Mouse (Mus musculus) granulocyte monocyte progenitor cell, adult 5-6 weeks (primary cell): Measurements from ENCODE around the gene Taar8b. TPM values are rescaled to one million over a fixed set of nuclear protein-coding genes. Genes with fewer than 3 reads are reported as not detected.
"Not testable (repeated sequence)": the region's sequence is repeated elsewhere in the genome, so short reads cannot be mapped to it uniquely, and the experiment has no call there.

Experiments
- ATAC-seq: replicated peaks from 2 replicates; pipeline ENCODE4 v1.8.0; 2016; ENCODE audit warnings: mild to moderate bottlenecking, moderate TSS enrichment, inconsistent platforms; ENCODE audit not compliant: poor library complexity, severe bottlenecking
- total RNA-seq, 2 experiments: library from RNA; stranded (forward) in 1 of 2; stranded (reverse) in 1 of 2; fragments of 200-712, 200-1000 nt in 1 of 2; fragments of >200 nt in 1 of 2; fragmentation: Nextera tagmentation in 1 of 2; gene quantifications; 2 replicates each; pipeline ENCODE4 v1.2.3; 2014 to 2017

Taar8b gene
- total RNA-seq (2014; fragmentation: Nextera tagmentation): not detected in 2 replicates
- total RNA-seq (2017): not detected in 2 replicates

DNA sequence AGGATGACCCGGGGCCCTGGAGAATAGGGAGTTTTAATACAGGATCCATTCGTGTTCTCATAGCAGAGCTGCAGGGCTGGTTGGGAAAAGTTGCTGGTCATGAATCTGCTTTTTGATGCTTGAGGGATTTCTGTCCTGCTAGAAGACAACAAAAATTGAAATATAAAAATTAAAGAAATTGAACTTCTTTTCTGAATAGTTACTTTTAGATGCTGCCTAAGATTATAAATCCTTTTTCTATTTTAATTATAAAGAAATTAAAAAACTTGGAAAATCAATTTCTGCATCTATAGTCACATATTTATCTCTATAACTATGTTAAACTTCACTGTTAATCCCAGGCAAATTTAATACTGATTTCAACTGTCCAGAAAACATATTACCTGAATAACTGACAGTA, at the start of gene Taar8b:
Gene Taar8b (minus strand): TSS at position 101 of the 400 bp plus-strand sequence.
- no peak for ATAC-seq

GRCm38 (mm10) chr10:24138623-24139261, 46.6 kb upstream of the Taar8b start:
- no peak for ATAC-seq

DNA sequence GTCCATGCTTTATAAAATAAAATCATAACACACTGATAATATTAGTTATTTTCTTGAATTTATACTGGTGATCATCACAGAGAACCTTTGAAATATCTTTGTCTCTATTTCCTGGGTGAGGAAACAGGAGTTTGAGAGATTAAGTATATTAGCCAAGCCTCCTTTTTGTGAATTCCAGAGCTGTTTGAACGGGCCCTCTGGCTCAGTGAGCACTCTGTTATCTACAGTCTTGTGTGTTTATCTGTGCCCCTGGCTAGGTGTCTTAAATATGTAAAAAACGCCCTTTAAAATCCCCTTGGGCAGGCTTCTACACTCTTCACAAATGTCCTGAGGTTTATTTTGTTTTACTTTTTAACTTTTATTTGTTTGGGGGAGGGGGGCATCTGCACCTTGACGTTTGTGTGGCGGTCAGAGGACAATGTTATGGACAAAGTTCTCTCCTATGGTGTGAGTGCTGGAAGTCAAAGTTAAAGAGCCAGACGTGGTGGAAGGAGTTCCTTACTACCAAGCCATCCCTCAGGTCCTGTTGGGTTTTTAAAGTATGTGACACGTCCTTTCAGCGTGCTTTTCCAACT, 42.1 kb upstream of the Taar8b start:
- ATAC-seq: no peak

- ATAC-seq: peak; percentile 100
Measured at GRCm38 (mm10) chr10:24133132-24133531, 41.0 kb upstream of the Taar8b start.

DNA sequence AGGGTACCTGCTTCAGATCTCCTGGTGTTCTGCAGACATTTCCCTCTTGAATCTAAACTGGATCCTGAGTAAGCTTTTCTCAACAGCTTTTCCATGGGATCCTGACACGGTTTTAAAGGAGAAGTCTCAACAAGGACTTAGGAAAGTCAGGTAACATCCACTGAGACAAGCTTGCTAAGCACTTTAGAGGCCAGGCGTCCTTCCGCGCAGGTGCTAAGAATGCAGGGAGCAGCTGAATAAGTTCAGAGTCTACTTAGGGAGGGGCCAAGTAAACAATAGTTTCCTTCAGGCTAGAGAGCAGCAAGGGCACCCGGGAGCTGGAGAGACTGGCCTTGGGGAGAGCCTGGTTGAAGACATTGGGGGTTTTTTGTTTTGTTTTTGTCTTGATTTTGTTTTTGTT, 40.2 kb upstream of the Taar8b start:
- ATAC-seq: no peak

GRCm38 (mm10) chr10:24131451-24132262, 39.6 kb upstream of the Taar8b start:
- peak; percentile 71 for ATAC-seq

DNA sequence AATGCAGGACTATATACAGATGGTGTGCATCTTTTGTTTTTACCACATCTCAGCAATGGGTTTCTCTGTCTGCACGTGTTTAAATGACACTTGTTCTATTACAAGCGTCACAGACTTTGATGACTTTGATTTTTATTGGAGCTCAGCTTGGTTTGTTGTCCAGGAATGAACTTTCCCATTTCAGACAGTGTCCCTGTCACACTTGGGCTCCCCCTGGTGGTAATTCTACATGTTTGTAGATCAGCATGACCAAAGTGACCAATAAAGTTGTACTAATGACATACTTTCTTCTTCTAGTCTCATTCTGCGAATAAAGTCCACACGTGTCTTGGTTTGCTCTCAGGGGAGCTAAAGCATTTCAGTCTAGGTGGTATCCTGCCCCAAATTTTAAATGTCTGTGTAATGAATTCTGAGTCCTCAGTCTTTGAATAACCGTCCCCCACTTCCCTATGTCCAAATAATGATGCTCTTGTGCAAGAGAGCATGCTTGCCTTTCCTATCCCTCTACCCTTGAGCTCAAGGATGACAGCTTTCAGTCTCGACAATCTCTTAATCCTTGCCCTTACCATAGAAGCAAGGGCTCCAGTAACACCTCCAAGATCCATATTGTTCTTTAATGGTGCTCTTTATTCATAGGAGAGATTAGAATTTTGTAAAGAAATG, 19.2 kb upstream of the Taar8b start:
- ATAC-seq: peak; percentile 81

GRCm38 (mm10) chr10:24109434-24109833, 17.3 kb upstream of the Taar8b start, which contains the start of gene Taar9:
Gene Taar9 (minus strand): TSS chr10:24109534.
- not testable (repeated sequence) for ATAC-seq

DNA sequence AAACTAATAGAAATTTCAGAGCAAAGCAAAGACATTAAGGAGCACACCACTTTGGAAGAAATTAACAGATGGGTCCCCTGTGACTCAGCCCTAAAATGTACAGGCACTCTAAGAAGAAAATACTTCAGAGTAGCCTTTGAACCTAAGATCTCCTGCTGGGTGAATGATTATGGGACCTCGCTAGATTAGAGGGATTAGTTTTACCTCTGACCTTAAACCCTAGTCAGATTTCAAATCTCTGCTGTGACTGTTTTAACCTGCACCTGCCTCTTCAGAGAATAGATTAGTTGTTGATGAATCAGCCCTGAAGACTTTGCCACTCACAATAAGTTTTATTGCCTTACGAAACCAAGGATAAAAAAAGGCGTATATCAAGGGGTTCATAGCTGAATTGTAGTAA, 16.1 kb upstream of the Taar8b start:
- no peak for ATAC-seq

DNA sequence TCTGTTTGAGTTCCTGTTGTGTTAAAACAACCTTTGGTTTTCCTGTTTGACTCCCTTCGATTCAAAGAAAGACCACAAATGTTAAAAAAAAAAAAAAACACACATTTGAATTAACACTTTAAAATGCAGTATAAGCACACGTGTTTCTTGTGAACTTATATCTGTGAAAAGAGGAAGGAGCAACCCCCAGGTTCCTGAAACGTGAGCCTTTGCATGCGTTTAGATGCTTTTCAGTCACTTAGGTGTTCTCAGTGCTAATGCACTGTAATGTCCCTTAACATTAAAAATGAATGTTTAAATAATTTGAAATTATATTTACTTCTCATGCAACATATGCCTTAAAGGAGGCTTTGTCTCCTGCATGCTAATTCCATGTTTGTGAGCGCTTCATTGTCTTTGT, 15.7 kb upstream of the Taar8b start:
- 0 out of 2 replicates have a peak, but pooled peaks have one; percentile 24 for ATAC-seq

DNA sequence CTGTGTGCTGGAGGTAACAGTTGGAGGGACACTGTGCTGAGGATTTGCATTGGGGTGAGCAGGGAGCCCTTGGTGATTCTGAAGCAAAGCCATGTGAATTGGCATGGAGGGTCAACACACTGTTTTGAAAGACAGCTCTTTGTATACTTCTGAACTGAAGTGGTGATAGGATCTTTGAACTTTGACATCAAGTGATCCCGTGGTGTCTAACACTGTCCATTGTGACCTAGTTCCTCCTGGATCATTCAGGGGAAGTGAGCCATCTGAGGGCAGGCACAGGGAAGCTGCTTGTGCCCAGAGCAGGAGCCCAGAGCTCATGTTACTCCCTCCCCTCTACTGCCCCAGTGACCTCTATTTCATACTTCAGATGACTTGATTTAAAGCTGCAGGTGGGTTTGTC, 11.2 kb upstream of the Taar8b start:
- not testable (repeated sequence) for ATAC-seq

- not testable (repeated sequence) for ATAC-seq
Measured at GRCm38 (mm10) chr10:24101812-24102211, 9.7 kb upstream of the Taar8b start, which contains the start of gene Taar8c. Gene Taar8c (minus strand): TSS chr10:24101912.

GRCm38 (mm10) chr10:24097010-24097409, 4.9 kb upstream of the Taar8b start:
- ATAC-seq: not testable (repeated sequence)

DNA sequence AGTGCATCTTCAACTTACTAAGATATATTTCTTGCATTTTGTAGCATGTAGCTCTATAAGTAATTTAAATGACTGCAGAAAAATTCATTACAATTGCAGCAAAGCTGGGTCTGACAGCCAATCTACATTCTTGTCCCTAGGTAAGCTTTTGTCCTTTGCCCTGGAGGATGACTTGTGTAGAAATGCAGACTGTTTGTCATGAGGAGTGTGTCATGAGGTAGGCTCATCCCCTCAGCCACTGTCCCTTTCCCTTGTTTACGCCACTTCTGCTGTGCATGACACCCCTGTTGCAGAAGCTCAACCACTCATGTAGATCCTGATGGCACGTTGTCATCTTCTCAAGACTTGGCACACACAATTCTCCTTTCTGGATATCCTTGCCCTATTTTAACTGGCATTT, 4.9 kb downstream of the Taar8b start:
- ATAC-seq: no peak

DNA sequence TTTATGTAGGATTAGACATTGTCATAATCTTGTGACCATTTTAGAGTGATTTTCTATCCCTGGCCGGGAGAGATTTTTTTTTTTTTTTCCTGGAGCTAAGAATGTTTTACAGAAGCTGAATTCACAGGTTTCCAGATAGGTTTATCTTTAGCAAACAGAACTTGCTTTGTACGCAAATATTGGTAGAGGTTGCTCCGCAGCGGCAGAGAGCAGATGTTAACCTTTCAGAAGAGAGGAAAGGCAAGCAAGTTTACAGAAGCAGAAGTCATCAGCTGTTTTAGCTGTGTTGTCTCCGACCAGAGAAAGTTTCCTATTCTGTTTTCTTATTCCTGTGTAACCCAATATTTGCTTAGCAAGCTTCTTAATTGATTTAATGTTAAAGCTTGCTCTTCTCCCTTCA, 5.5 kb downstream of the Taar8b start:
- ATAC-seq: no peak

DNA sequence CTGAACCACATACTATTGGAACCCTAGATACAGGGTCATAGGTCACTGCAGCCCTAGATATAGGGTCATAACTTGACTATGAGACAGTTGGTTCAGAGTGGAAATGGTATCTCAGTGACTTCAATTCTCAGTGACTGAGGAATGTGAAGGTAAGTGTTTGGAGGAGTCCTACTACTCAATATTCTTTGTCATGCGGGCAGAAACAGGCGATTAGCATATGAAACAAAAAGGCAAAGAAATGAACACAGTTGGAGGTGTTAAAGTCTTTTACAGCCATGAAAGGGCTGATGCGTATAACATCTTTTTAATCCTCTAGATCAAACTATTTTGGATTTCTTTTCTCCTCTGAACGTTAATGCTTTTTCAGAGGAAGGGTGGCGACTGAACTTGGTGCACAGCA, 6.2 kb downstream of the Taar8b start:
- ATAC-seq: no peak

DNA sequence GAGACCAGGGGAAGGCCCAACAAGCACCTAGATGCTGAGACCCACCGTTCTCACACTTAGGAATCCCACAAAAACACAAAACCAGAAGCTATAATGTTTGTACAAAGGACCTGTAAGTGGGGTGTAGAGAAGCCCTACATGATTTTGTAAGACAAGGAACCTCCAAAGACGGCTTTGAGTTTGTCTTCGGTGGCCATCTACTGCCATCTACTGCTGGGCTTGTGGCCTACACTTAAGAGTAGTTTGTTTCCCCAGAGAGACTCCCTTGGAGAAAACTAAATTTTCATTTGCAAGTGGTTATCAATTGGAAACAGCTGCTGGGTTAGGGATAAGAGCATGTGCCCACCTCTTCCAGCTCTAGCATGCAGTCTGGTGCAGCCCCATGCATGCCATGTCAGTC, 11.9 kb downstream of the Taar8b start:
- ATAC-seq: peak; percentile 65

DNA sequence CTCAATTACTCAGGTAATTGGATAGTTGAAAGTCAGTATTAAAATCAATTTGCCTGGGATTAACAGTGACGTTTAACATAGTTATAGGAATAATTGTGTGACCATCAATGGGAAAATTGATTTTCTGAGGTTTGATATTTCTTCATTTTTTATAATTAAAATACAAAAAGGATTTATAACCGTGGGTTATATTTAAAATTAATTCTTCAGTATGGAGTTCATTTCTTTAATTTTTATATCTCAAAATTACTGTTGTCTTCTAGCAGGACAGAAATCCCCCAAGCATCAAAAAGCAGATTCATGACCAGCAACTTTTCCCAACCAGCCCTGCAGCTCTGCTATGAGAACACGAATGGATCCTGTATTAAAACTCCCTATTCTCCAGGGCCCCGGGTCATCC, 15.9 kb downstream of the Taar8b start, which contains the start of gene Taar8a:
Gene Taar8a (plus strand): TSS at position 301 of the 400 bp plus-strand sequence.
- not testable (repeated sequence) for ATAC-seq

DNA sequence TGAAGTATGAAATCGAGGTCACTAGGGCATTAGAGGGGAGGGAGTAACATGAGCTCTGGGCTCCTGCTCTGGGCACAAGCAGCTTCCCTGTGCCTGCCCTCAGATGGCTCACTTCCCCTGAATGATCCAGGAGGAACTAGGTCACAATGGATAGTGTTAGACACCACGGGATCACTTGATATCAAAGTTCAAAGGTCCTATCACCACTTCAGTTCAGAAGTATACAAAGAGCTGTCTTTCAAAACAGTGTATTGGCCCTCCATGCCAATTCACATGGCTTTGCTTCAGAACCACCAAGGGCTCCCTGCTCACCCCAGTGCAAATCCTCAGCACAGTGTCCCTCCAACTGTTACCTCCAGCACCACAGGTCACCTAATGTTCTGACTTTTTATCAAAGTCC, 17.3 kb downstream of the Taar8b start:
- ATAC-seq: not testable (repeated sequence)

- ATAC-seq: peak; percentile 50
Measured at GRCm38 (mm10) chr10:24058986-24059385, 33.1 kb downstream of the Taar8b start.
